In the genomic region with DNA sequence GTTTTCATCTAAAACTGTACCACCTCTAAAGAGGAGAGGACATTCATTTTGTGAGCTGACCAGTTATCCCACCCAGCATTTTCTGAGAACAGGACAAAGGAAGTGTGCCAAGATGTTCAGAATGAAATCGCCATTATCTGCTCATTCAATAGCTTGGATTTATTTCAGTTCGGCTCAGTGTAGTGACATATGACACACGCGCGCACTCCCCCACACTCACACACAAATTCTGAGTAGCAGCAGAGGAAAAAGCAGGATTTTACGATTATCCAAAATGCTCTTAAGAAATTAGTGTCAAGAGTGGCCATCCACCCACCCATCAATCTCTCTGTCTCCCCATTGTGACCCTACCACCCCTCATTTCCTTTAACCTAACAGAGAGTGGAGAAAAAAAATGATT, we compare ENCODE assay signal across 9 mouse cellular contexts. TPM values are rescaled to one million over a fixed set of nuclear protein-coding genes. Genes with fewer than 3 reads are reported as not detected.
DNase-seq lines count a peak whose midpoint lies in the region; ATAC-seq and TF ChIP-seq lines count a peak whose summit lies in the region.
"Had no signal": no experiment of that assay in that cellular context is flagged by ENCODE, and none has a peak within 500 bp of the region (broad histone marks: within the 10 kb centered on the region; RNA-seq: fewer than 3 reads in every experiment).

No protein-coding gene starts in this region.

- WGBS in heart, embryonic 15.5 days: 55% methylated on average over 6 of the region's 6 CpGs
- WGBS in forebrain, embryonic 10.5 days: 72% methylated on average over 6 of the region's 6 CpGs
- 77% methylated on average over 6 of the region's 6 CpGs for WGBS in limb, embryonic 14.5 days

- peak overlapping the region; percentile 83 for H3K9ac ChIP-seq in heart, embryonic 15.5 days
- H3K9ac ChIP-seq in limb, embryonic 14.5 days (ENCODE audit: low read depth, low read length, severe bottlenecking): no peak overlapping the region
- H3K9ac ChIP-seq: liver, embryonic 13.5 days had no signal

- TF ChIP-seq POLR2A in limb, embryonic 14.5 days (IDR thresholded peaks at IDR 0.05; ENCODE audit: borderline replicate concordance, extremely low read depth, insufficient read depth, insufficient read length): no peak

- TF ChIP-seq CTCF in E14TG2a.4 (conservative IDR thresholded peaks at IDR 0.05; ENCODE audit: low read length): no peak

- ATAC-seq in heart, embryonic 15.5 days (replicated peaks; ENCODE audit: insufficient number of reproducible peaks, insufficient read depth, low FRiP score, low read depth): no peak
- no peak for ATAC-seq in limb, embryonic 14.5 days (ENCODE audit: low FRiP score, low read depth)

- H3K27ac ChIP-seq in heart, embryonic 15.5 days: no peak overlapping the region
- no peak overlapping the region for H3K27ac ChIP-seq in forebrain, embryonic 10.5 days
- no peak overlapping the region for H3K27ac ChIP-seq in limb, embryonic 14.5 days (replicated peaks; ENCODE audit: low read depth, low read length)
- H3K27ac ChIP-seq: liver, embryonic 13.5 days had no signal

- peaks cover 30% of the 10 kb centered on the region for H3K27me3 ChIP-seq in heart, embryonic 15.5 days
- H3K27me3 ChIP-seq in E14TG2a.4 (ENCODE audit: insufficient read depth, low read length): peaks cover 45% of the 10 kb centered on the region
- H3K27me3 ChIP-seq in forebrain, embryonic 10.5 days (ENCODE audit: poor library complexity, severe bottlenecking): peaks cover 61% of the 10 kb centered on the region
- H3K27me3 ChIP-seq in limb, embryonic 14.5 days (ENCODE audit: control insufficient read depth, insufficient read depth, low read length): peaks cover 47% of the 10 kb centered on the region

- no peak for DNase-seq in heart, postnatal 14 days
- DNase-seq in forebrain, embryonic 10.5 days (ENCODE audit: extremely low spot score, low spot score): no peak
- no peak for DNase-seq in limb, embryonic 14.5 days (ENCODE audit: low spot score)
- DNase-seq in liver: no peak
- no peak for DNase-seq in frontal cortex, postnatal 10 days (ENCODE audit: low spot score in 2 of 2)
- no peak for DNase-seq in adrenal gland, postnatal 14 days
- DNase-seq: liver, embryonic 13.5 days had no signal

- peak overlapping the region; percentile 88 for H3K4me2 ChIP-seq in heart, embryonic 15.5 days
- H3K4me2 ChIP-seq in limb, embryonic 14.5 days (replicated peaks; ENCODE audit: low read depth, low read length, severe bottlenecking): peak overlapping the region; percentile 97; the same call in 1 of the 2 replicates

- H3K9me3 ChIP-seq in heart, embryonic 15.5 days (replicated peaks): no peaks in the 10 kb centered on the region
- H3K9me3 ChIP-seq in E14TG2a.4 (ENCODE audit: low read length): no peaks in the 10 kb centered on the region
- no peaks in the 10 kb centered on the region for H3K9me3 ChIP-seq in forebrain, embryonic 10.5 days
- H3K9me3 ChIP-seq in limb, embryonic 14.5 days (ENCODE audit: control insufficient read depth, low read length): no peaks in the 10 kb centered on the region
- H3K9me3 ChIP-seq: liver, embryonic 13.5 days had no signal

- H3K36me3 ChIP-seq in heart, embryonic 15.5 days: no peaks in the 10 kb centered on the region
- no peaks in the 10 kb centered on the region for H3K36me3 ChIP-seq in E14TG2a.4 (ENCODE audit: insufficient read depth, low read length)
- no peaks in the 10 kb centered on the region for H3K36me3 ChIP-seq in forebrain, embryonic 10.5 days (replicated peaks)
- H3K36me3 ChIP-seq in limb, embryonic 14.5 days (ENCODE audit: control insufficient read depth, insufficient read depth, low read length): no peaks in the 10 kb centered on the region
- H3K36me3 ChIP-seq: liver, embryonic 13.5 days had no signal

- H3K4me1 ChIP-seq in heart, embryonic 15.5 days (replicated peaks): peaks cover 16% of the 10 kb centered on the region
- peaks cover 10% of the 10 kb centered on the region for H3K4me1 ChIP-seq in E14TG2a.4 (replicated peaks; ENCODE audit: low read depth, low read length)
- peaks cover 23% of the 10 kb centered on the region for H3K4me1 ChIP-seq in forebrain, embryonic 10.5 days
- H3K4me1 ChIP-seq in limb, embryonic 14.5 days (ENCODE audit: control insufficient read depth, insufficient read depth, low read length): 0 out of 2 replicates have a peak, but pooled peaks cover 3% of the 10 kb centered on the region

- peak overlapping the region; percentile 92 for H3K4me3 ChIP-seq in heart, embryonic 15.5 days
- H3K4me3 ChIP-seq in E14TG2a.4 (replicated peaks; ENCODE audit: low read length): peak overlapping the region; percentile 88; the same call in 1 of the 2 replicates
- peak overlapping the region; percentile 80 for H3K4me3 ChIP-seq in forebrain, embryonic 10.5 days
- no peak overlapping the region for H3K4me3 ChIP-seq in limb, embryonic 14.5 days (replicated peaks; ENCODE audit: low read length)

- intact Hi-C loops in heart, postnatal 14 days (cut with DNase I): no loop called here

RNA-seq across cellular contexts. Expression of a gene that starts 1.7 kb away (rescaled TPM):
- 81.6 and 86.1 TPM in 2 replicates for polyA plus RNA-seq in heart, embryonic 15.5 days (2015; fragmentation: Nextera tagmentation; extraction: Ambion mirVana)
- total RNA-seq in heart, postnatal 14 days (2021): 10 to 100 TPM; 16.8 to 18.2 TPM
- 2.0 and 2.6 TPM in 2 replicates for polyA plus RNA-seq in forebrain, embryonic 10.5 days (2016; fragmentation: Nextera tagmentation; extraction: Ambion mirVana)
- polyA plus RNA-seq in limb, embryonic 14.5 days (2012; rRNA removed): 9.3 and 10.2 TPM in 2 replicates
- polyA plus RNA-seq in limb, embryonic 14.5 days (2014; fragmentation: Nextera tagmentation; extraction: Ambion mirVana): 5.2 and 5.5 TPM in 2 replicates
- 21.5 and 30.3 TPM in 2 replicates for total RNA-seq in adrenal gland, postnatal 14 days (2021)
